Mouse (Mus musculus) megakaryocyte-erythroid progenitor cell, adult 5 weeks (primary cell): ENCODE data around the gene Tmub1. TPM values are rescaled to one million over a fixed set of nuclear protein-coding genes. Genes with fewer than 3 reads are reported as not detected.

ENCODE experiments used
- polyA plus RNA-seq: library from polyadenylated mRNA; stranded (reverse); fragments of >175 nt; gene quantifications from 2 replicates; pipeline ENCODE4 v1.2.3, GENCODE M21; 2012

Tmub1 gene
- 37.1 and 49.8 TPM in 2 replicates for polyA plus RNA-seq

GRCm38 (mm10) chr5:24447624-24448298 lies at the start of gene Tmub1:
TSS of gene Tmub1 (minus strand) at chr5:24447854.

GRCm38 (mm10) chr5:24452030-24452690 lies 4.5 kb upstream of the Tmub1 start, which contains the start of gene Agap3:
TSS of gene Agap3 (plus strand) at chr5:24452177.

GRCm38 (mm10) chr5:24444746-24445427 lies 2.8 kb downstream of the Tmub1 start, which contains the start of gene Fastk:
TSS of gene Fastk (minus strand) at chr5:24445287.

GRCm38 (mm10) chr5:24423129-24424003 lies 24.3 kb downstream of the Tmub1 start, which contains the start of the genes Cdk5 and Slc4a2:
TSS of gene Cdk5 (minus strand) at chr5:24423530.
TSS of gene Slc4a2 (plus strand) at chr5:24423837.

GRCm38 (mm10) chr5:24413042-24413693 lies 34.5 kb downstream of the Tmub1 start, which contains the start of gene Asic3:
TSS of gene Asic3 (plus strand) at chr5:24413392.

Other genes with a start within 250 kb of the Tmub1 start
- gene Kcnh2, start 96.2 kb downstream of the Tmub1 start, polyA plus RNA-seq: 1.2 and 3.4 TPM in 2 replicates
- 0.01 and 0.04 TPM in 2 replicates for gene Nos3, start 83.0 kb downstream of the Tmub1 start, polyA plus RNA-seq
- 9.1 and 12.0 TPM in 2 replicates for gene Atg9b, start 55.7 kb downstream of the Tmub1 start, polyA plus RNA-seq
- gene Abcb8, start 54.2 kb downstream of the Tmub1 start, polyA plus RNA-seq: 39.0 and 46.9 TPM in 2 replicates
- 0.59 and 0.61 TPM in 2 replicates for gene Asic3, start 34.5 kb downstream of the Tmub1 start, polyA plus RNA-seq
- gene Cdk5, start 24.3 kb downstream of the Tmub1 start, polyA plus RNA-seq: 14.9 and 15.2 TPM in 2 replicates
- gene Slc4a2, start 24.0 kb downstream of the Tmub1 start, polyA plus RNA-seq: 43.0 and 45.9 TPM in 2 replicates
- gene Fastk, start 2.6 kb downstream of the Tmub1 start, polyA plus RNA-seq: 187 and 193 TPM in 2 replicates
- 162 and 186 TPM in 2 replicates for gene Agap3, start 4.3 kb upstream of the Tmub1 start, polyA plus RNA-seq
- 0.02 and 0.04 TPM in 2 replicates for gene Gbx1, start 79.3 kb upstream of the Tmub1 start, polyA plus RNA-seq
- 0.08 and 0.11 TPM in 2 replicates for gene Asb10, start 93.1 kb upstream of the Tmub1 start, polyA plus RNA-seq
- not detected in 2 replicates for gene 4931409K22Rik, start 109.0 kb upstream of the Tmub1 start, polyA plus RNA-seq
- 57.9 and 63.6 TPM in 2 replicates for gene Abcf2, start 129.6 kb upstream of the Tmub1 start, polyA plus RNA-seq
- 40.3 and 46.2 TPM in 2 replicates for gene Chpf2, start 138.9 kb upstream of the Tmub1 start, polyA plus RNA-seq
- 0.12 and 0.13 TPM in 2 replicates for gene Smarcd3, start 176.6 kb upstream of the Tmub1 start, polyA plus RNA-seq
- gene Nub1, start 237.7 kb upstream of the Tmub1 start, polyA plus RNA-seq: 28.5 and 29.5 TPM in 2 replicates